Mouse (Mus musculus): ENCODE results near the gene Dip2b. TPM values are rescaled to one million over a fixed set of nuclear protein-coding genes. Genes with fewer than 3 reads are reported as not detected.

The Dip2b gene
- 18.1 and 22.2 TPM in 2 replicates for polyA plus RNA-seq (2012; rRNA removed)

DNA sequence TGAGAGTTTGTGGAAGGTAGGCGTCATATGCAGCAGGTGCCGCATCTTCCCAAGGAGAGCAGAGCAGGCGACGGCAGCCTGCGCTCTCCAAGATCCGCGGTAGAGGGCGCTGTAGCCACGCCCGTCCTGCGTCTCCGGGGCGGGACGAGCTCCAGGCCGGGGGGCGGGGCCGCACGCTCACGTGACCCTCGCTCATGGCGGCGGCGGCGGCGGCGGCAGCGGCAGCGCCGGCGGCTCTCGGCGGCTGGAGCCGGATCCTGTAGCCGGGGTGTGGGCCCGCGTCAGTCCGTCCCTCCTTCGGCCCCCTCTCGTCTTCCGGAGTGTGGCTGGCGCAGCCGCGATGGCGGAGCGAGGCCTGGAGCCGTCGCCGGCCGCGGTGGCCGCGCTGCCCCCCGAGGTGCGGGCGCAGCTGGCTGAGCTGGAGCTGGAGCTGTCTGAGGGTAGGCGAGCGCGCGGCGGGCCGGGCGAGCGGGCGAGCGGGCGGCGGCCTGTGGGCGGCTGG lies at the start of gene Dip2b:
TSS of gene Dip2b (plus strand) at position 195 of the 502 bp plus-strand sequence.
- Histone ChIP-seq H3K4me3 (ENCODE audit: control insufficient read depth, insufficient read depth, low read length) (peak within 1 kb of the TSS; percentile 54), H3K27ac (ENCODE audit: control insufficient read depth, insufficient read depth, low read length) (peak within 1 kb of the TSS; percentile 36), H3K36me3 (ENCODE audit: control insufficient read depth, insufficient read depth, low read length) (no peaks in the 10 kb centered on the region), H3K27me3 (ENCODE audit: control insufficient read depth, insufficient read depth, low read length) (no peaks in the 10 kb centered on the region; the same call in 1 of the 2 replicates), H3K4me1 (replicated peaks; ENCODE audit: control insufficient read depth, insufficient read depth, low read length) (peaks cover 12% of the 10 kb centered on the region)
- TF ChIP-seq POLR2A (IDR thresholded peaks at IDR 0.05; ENCODE audit: control insufficient read depth, extremely low read depth, insufficient read depth, low read length, poor library complexity) = peak; percentile 70
- TF ChIP-seq CTCF (IDR thresholded peaks at IDR 0.05; ENCODE audit: borderline replicate concordance, control insufficient read depth, extremely low read depth, insufficient read depth, low read length, poor library complexity) = peak; percentile 97
- 1% methylated on average over 67 of the region's 68 CpGs for WGBS
- peak; percentile 97 for DNase-seq

DNA sequence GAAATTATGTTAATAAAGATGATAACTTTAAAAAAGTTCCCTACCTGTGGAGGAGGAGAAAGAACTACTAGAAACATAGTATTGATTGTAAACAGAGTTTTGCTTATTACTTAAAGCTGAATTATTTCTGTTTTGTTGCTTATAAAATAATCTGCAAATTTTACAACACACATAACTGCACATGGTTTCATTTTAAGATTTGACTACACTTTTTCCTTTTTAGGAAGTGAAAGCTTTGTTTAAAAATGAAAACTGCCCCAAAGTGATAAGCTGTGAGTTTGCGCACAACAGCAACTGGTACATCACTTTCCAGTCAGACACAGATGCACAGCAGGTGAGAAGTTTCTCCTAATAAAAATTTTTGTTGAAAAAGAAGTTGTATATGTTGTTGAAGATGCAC lies 45.4 kb upstream of the Dip2b start:
- DNase-seq = no peak
- WGBS = 98% methylated on average over 1 of the region's 1 CpGs
- TF ChIP-seq CTCF (IDR thresholded peaks at IDR 0.05; ENCODE audit: borderline replicate concordance, control insufficient read depth, extremely low read depth, insufficient read depth, low read length, poor library complexity) (no peak), POLR2A (IDR thresholded peaks at IDR 0.05; ENCODE audit: control insufficient read depth, extremely low read depth, insufficient read depth, low read length, poor library complexity) (no peak)
- Histone ChIP-seq H3K4me3 (ENCODE audit: control insufficient read depth, insufficient read depth, low read length) (no peak overlapping the region), H3K27ac (ENCODE audit: control insufficient read depth, insufficient read depth, low read length) (no peak overlapping the region), H3K4me1 (replicated peaks; ENCODE audit: control insufficient read depth, insufficient read depth, low read length) (no peaks in the 10 kb centered on the region), H3K36me3 (ENCODE audit: control insufficient read depth, insufficient read depth, low read length) (peaks cover 35% of the 10 kb centered on the region), H3K27me3 (ENCODE audit: control insufficient read depth, insufficient read depth, low read length) (no peaks in the 10 kb centered on the region)

DNA sequence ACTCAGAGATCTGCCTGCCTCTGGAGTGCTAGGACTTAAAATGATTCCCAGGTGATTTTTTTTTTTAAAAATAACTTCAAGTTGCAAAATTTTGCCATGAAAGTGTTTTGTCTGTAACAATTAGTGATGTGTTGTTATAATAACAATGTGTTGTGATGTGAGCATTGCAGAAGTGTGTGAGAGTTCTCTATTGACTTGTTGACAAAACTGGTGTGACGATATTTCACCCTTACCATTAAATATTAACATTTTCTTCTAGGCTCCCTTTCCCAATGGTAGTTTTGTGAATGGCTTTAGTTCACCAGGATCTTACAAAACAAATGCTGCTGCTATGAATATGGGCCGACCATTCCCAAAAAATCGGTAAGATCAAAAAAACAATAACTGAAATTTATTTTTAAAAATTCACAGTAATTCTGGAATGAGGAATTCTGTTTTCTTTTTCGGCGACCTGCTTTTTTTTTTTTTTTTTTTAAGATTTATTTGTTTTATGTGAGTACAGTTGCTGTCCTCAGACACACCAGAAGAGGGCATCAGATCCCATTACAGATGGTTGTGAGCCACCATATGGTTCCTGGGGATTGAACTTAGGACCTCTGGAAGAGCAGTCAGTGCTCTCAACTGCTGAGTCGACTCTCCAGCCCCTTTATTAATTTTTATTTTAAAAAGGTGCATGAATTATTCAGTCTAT lies 41.2 kb upstream of the Dip2b start:
- H3K4me3 ChIP-seq (ENCODE audit: control insufficient read depth, insufficient read depth, low read length) = no peak overlapping the region
- H3K27me3 ChIP-seq (ENCODE audit: control insufficient read depth, insufficient read depth, low read length) = no peaks in the 10 kb centered on the region
- 95% methylated on average over 6 of the region's 6 CpGs for WGBS
- H3K27ac ChIP-seq (ENCODE audit: control insufficient read depth, insufficient read depth, low read length) = no peak overlapping the region
- H3K4me1 ChIP-seq (replicated peaks; ENCODE audit: control insufficient read depth, insufficient read depth, low read length) = no peaks in the 10 kb centered on the region
- TF ChIP-seq POLR2A (IDR thresholded peaks at IDR 0.05; ENCODE audit: control insufficient read depth, extremely low read depth, insufficient read depth, low read length, poor library complexity) = no peak
- peaks cover 33% of the 10 kb centered on the region for H3K36me3 ChIP-seq (ENCODE audit: control insufficient read depth, insufficient read depth, low read length)
- DNase-seq = no peak

DNA sequence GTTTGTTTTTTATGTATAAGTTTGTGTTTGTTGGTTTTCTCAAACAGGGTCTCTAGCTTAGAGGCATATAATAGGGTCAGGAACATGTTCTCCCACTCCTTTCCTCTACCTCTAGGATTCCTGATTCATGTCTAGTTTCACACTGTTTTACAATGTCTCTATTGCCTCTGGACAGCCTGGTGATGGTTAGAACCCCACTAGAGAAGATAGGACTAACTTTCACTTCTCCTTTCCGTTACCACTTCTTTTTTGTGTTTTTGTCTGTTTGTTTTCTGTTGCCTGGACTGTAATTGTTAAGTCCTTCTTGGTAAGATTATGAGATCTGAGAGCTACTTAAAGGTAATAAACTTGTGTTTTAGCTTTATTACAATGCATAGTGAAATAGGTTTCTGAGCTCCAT lies 39.1 kb upstream of the Dip2b start:
- no peak for TF ChIP-seq POLR2A (IDR thresholded peaks at IDR 0.05; ENCODE audit: control insufficient read depth, extremely low read depth, insufficient read depth, low read length, poor library complexity)
- no peak for TF ChIP-seq CTCF (IDR thresholded peaks at IDR 0.05; ENCODE audit: borderline replicate concordance, control insufficient read depth, extremely low read depth, insufficient read depth, low read length, poor library complexity)
- no peak overlapping the region for H3K4me3 ChIP-seq (ENCODE audit: control insufficient read depth, insufficient read depth, low read length)
- WGBS = 96% methylated on average over 1 of the region's 1 CpGs
- H3K27me3 ChIP-seq (ENCODE audit: control insufficient read depth, insufficient read depth, low read length) = no peaks in the 10 kb centered on the region
- DNase-seq = no peak
- peaks cover 46% of the 10 kb centered on the region for H3K36me3 ChIP-seq (ENCODE audit: control insufficient read depth, insufficient read depth, low read length)
- H3K4me1 ChIP-seq (replicated peaks; ENCODE audit: control insufficient read depth, insufficient read depth, low read length) = no peaks in the 10 kb centered on the region
- H3K27ac ChIP-seq (ENCODE audit: control insufficient read depth, insufficient read depth, low read length) = no peak overlapping the region

DNA sequence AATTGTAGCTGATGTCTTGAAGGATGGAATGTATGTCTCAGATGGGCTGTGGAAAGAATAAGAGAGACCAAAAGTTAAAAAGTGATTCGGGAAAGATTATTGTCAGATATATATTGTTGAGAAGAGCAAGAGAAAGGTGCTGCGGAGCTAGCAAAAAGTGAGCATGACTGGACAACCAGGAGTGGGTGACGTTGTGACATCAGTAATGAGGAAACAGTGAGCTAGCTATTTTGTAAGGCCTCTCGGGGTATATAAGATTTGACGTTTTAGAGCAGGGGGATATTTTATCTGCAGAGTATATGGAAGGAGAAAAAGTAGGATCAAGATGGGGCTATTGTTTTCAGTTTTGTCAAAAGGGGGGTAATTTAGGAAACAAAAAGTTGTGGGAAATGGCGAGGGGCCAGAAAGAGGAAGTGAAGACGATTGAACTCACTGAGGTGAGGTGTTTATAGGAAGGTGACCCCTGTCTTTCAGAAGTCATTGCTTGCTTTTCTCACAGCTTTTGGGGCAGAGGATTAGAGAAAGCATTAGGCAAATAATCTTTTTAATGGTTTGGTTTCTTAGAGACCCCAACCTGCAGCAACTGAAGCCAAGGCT lies 33.7 kb upstream of the Dip2b start:
- 83% methylated on average over 7 of the region's 7 CpGs for WGBS
- TF ChIP-seq POLR2A (IDR thresholded peaks at IDR 0.05; ENCODE audit: control insufficient read depth, extremely low read depth, insufficient read depth, low read length, poor library complexity) (no peak), CTCF (IDR thresholded peaks at IDR 0.05; ENCODE audit: borderline replicate concordance, control insufficient read depth, extremely low read depth, insufficient read depth, low read length, poor library complexity) (no peak)
- H3K27me3 ChIP-seq (ENCODE audit: control insufficient read depth, insufficient read depth, low read length) = no peaks in the 10 kb centered on the region
- H3K4me1 ChIP-seq (replicated peaks; ENCODE audit: control insufficient read depth, insufficient read depth, low read length) = no peaks in the 10 kb centered on the region
- no peak overlapping the region for H3K27ac ChIP-seq (ENCODE audit: control insufficient read depth, insufficient read depth, low read length)
- peaks cover 66% of the 10 kb centered on the region for H3K36me3 ChIP-seq (ENCODE audit: control insufficient read depth, insufficient read depth, low read length)
- H3K4me3 ChIP-seq (ENCODE audit: control insufficient read depth, insufficient read depth, low read length) = no peak overlapping the region
- no peak for DNase-seq

DNA sequence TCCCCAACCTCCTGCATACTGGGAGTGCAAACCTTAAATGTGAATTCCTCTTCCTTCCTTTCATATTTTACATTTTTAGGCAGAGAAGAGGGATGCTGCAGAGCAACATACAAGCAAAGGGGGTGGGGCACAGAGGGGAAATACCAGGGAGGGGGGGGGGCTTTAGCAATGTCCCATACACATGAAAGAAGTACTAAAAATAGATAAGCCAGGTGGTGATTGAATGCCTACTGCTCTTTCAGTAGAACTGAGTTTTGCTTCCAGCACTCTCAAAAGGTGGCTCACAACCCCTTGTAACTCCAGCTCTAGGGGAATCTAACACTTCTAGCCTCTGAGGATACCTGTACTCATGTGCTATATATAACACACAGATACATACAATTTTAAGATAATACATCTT lies 32.3 kb upstream of the Dip2b start:
- no peaks in the 10 kb centered on the region for H3K4me1 ChIP-seq (replicated peaks; ENCODE audit: control insufficient read depth, insufficient read depth, low read length)
- peaks cover 74% of the 10 kb centered on the region for H3K36me3 ChIP-seq (ENCODE audit: control insufficient read depth, insufficient read depth, low read length)
- DNase-seq = no peak
- no peak overlapping the region for H3K27ac ChIP-seq (ENCODE audit: control insufficient read depth, insufficient read depth, low read length)
- no peak overlapping the region for H3K4me3 ChIP-seq (ENCODE audit: control insufficient read depth, insufficient read depth, low read length)
- TF ChIP-seq POLR2A (IDR thresholded peaks at IDR 0.05; ENCODE audit: control insufficient read depth, extremely low read depth, insufficient read depth, low read length, poor library complexity) = no peak
- TF ChIP-seq CTCF (IDR thresholded peaks at IDR 0.05; ENCODE audit: borderline replicate concordance, control insufficient read depth, extremely low read depth, insufficient read depth, low read length, poor library complexity) = no peak
- H3K27me3 ChIP-seq (ENCODE audit: control insufficient read depth, insufficient read depth, low read length) = no peaks in the 10 kb centered on the region
